Mouse (Mus musculus) liver, embryonic 18 days (tissue): ENCODE results near the gene Pnn. TPM values are rescaled to one million over a fixed set of nuclear protein-coding genes. Genes with fewer than 3 reads are reported as not detected.

Source experiments
- polyA plus RNA-seq: library from polyadenylated mRNA; depleted of rRNA; stranded (reverse); fragments of >200 nt; gene quantifications from 2 replicates; pipeline ENCODE4 v1.2.3, GENCODE M21; 2012; rRNA removed

Pnn gene
- polyA plus RNA-seq = 31.9 and 39.2 TPM in 2 replicates

DNA sequence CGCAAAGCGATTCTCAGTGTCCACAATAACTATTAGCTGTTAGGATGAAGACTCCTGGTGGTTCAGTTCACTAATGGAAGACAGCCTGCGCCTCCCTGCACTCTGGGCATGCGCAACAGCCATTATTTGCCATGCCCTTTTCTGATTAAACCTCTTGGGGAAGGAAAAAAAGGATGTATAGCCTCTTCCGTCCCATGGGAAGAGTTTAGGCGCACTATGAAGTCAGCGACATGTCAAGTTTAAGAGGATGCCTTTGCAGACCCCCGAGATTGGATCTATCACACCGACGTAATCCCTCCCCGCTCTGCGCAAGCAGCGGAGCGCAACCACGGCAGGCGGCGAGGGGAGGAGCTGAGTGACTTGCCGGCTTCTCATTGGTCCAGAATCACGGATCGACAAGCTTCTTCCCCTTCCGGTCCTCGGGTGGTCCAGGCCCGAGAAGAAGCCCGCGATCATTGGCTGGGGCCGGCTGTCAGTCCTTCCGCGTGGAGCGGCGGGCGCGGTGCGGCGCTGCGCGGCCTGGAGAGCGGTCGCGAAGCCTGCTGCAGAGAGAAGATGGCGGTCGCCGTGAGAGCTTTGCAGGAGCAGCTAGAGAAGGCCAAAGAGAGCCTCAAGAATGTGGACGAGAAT lies at the start of gene Pnn:
Gene Pnn (plus strand): TSS at position 437 of the 630 bp plus-strand sequence.

DNA sequence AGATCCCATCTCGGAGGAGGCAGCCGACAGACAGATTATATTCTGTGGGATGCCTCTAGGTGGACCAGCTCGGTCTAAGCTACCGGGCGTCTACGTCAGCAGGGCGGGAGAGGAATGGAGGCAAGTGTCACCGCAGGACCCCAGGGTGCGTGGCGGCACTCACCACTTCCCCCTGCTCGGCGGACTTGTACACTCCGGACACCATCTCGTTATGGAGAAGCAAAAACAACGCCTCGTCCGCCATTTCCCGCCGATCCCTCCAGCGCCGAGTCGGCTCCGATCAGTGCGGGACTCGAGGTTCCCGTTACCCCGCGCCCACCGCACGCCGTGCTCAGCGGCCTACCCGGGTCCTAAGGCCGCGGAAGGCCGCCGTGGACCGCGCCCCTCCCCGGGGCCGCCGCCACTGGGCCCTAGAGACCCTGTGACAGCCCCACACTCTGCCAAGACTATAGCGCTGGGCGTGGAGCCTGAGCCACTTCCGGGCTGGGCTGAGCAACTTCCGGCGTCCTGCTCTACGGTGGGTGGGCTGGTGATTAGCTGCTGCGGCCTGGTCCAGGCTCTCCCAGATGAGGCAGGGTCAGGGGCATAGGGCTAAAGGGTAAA lies 5.6 kb upstream of the Pnn start, which contains the start of gene Trappc6b:
Gene Trappc6b (minus strand): TSS at position 480 of the 603 bp plus-strand sequence.

GRCm38 (mm10) chr12:59095104-59096025 lies 28.7 kb downstream of the Pnn start, which contains the start of gene Mia2:
Gene Mia2, plus strand, starts transcription at chr12:59095799.

Other genes starting within 250 kb of the Pnn start
- gene Sec23a, start 54.9 kb upstream of the Pnn start, polyA plus RNA-seq = 22.6 and 23.4 TPM in 2 replicates
- gene Gemin2, start 53.5 kb upstream of the Pnn start, polyA plus RNA-seq = 11.7 and 13.8 TPM in 2 replicates
- gene Trappc6b, start 5.4 kb upstream of the Pnn start, polyA plus RNA-seq = 33.0 and 44.9 TPM in 2 replicates
- 57.7 and 70.4 TPM in 2 replicates for gene Mia2, start 28.9 kb downstream of the Pnn start, polyA plus RNA-seq
- 5.6 and 6.3 TPM in 2 replicates for gene Fbxo33, start 152.8 kb downstream of the Pnn start, polyA plus RNA-seq